Mouse (Mus musculus): ENCODE results near the gene Erc2. TPM values are rescaled to one million over a fixed set of nuclear protein-coding genes. Genes with fewer than 3 reads are reported as not detected.

The Erc2 gene
- polyA plus RNA-seq, 2 experiments from 2014 or later = 0.56 TPM; not detected in 1

GRCm38 (mm10) chr14:27948391-27948790, 326.2 kb downstream of the Erc2 start:
- no peak for ATAC-seq

GRCm38 (mm10) chr14:27953814-27954213, 331.6 kb downstream of the Erc2 start:
- no peak for ATAC-seq

DNA sequence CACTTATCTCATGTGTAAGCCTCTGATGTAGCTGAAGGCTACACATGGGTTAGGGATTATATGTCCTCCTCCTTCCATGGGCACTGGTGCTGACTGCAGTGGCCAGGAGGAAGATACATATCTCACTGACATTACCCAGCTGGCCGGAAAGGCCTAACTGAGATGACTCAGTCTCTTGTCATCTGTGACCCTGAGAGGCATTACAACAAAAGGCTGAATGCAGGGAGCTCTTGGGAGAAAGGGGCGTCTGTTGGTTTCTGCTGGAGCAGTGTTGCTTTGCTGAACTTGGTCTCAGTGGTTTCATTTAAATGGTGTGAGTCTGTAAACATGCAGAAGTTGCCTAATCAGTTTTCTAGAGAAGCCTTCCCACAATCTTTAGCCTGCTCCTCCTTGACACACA, 334.6 kb downstream of the Erc2 start:
- no peak for ATAC-seq

GRCm38 (mm10) chr14:27973701-27974100, 351.5 kb downstream of the Erc2 start:
- ATAC-seq = no peak

- no peak for ATAC-seq
Observed at GRCm38 (mm10) chr14:27975661-27976060, 353.4 kb downstream of the Erc2 start.

DNA sequence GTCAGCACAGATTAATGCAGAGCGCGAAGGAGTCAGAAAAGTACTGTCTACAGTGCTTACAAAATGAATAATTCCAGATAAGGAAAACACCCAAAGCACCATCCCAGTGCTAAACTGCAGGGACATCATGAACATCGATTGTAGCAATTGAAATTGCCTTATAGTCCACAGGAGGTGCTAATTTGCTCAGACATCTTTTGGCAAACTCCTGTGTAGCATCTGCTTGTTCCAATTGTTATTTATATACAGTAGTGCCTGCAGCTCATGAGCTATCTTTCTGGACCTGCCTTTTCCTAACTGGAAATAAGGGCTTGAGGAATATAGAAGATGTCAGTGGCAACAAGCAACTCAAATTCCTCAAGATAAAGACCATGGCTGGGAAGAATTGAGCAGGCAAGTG, 362.5 kb downstream of the Erc2 start:
- no peak for ATAC-seq

- ATAC-seq = no peak
Observed at GRCm38 (mm10) chr14:27985201-27985600, 363.0 kb downstream of the Erc2 start.

DNA sequence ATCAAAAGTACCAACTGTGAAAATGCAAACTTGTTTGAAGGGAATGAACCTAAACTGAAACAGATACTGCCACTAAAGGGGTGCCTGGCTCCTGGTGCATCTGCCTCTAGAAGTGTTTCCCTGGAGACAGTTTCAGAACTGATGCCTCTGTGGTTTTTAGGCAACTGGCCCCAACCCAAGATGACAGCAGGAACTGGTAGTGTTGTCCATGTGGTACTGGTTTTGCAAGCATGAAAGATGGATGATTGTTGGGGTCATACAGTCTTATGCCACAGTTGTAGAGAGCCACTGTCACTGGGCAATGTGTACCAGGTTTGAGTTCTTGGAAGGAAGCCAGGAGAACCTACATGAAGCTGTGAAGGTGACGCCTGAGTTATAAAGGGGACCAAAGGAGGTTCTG, 365.2 kb downstream of the Erc2 start:
- ATAC-seq = no peak

- ATAC-seq = no peak
Observed at GRCm38 (mm10) chr14:27998551-27998950, 376.3 kb downstream of the Erc2 start.

DNA sequence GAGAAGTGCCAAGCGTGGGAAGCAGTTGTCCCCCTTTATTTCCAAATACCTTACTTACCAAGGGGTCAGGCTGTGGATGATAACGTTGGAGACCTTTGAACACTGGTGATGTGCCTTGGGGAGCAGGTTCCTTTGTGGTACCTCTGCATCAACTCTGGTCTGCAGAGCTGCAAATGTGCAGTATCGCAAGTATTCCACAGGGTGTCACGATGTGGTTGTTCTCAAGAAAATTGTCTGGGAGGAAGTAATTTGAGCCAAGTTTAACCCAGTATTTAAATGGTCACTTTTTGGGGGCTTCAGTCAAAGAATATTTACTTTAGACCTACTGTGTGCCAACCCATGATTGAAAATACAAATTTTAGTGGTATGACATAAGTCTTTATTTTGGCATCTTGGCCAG, 381.8 kb downstream of the Erc2 start:
- ATAC-seq = no peak

DNA sequence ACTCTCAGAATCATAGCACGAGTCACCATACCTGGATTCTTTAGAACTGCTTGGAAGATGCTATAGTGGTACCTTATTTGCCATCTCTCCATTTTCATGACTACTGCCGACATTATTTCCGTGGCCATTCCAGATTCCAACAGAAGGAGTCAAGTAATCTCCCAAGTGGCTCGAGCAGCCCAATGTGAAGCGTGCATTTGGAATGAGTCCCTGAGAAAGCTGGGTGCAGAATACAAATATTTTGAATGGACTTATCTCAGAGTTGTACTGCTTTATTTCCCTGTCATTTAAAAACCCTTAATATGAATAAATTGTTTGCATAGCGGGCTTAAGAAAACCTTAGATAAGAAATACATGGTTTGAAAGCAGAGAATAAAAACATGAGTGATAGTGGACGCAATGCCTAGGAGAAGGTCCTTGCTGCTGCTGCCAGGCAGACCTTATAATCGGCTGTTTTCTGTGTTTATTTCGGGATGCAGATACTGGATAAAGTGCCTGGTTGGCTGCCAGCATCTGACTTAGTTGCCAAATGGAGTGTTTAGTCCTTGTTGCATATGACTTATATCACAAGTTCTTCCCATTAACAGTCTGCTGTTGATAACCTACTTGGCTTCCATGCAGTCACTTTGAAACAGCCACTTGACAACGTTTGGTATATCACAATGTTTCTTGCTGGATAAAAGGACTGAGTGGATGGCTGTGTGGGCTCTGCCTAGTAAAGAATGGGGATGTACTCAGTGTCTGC, 388.5 kb downstream of the Erc2 start:
- no peak for ATAC-seq

DNA sequence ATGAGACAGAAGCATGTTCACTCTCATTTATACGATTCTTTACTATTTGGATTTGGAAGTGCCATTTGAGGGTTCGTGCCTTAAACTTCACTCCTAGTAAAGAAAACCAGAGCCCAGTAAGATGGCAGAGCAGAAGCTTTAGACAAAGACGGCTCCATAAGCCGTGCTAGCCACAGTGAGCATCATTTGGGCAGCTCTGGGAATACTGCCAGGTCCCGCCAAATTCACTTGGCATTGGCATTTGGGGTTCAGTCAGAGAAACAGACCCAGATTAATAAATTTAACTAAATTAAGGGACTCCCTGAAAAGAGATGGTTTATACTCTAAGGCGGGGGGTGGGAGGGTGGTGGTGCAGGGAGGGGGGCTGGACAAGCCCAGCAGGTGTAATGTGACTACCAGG, 401.0 kb downstream of the Erc2 start:
- no peak for ATAC-seq

DNA sequence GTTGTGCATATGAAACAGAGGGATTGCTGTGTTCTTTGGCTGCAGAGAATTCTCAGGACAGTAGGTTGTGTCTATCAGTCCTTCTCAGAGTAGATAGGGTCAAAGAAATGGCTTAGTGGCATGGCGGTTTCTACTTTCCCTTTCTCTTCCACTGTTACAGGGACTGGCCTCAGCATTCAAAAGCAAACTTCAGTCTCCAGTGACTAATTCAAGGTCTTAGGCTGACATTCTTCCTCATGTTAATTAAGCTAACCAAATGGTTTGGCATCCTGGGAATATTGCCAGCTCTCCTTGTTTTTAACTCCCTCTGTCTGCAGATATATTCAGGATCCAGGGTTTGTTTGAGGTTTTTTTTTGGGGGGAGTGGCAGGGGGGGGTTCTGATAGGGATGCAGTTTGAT, 408.6 kb downstream of the Erc2 start:
- no peak for ATAC-seq

DNA sequence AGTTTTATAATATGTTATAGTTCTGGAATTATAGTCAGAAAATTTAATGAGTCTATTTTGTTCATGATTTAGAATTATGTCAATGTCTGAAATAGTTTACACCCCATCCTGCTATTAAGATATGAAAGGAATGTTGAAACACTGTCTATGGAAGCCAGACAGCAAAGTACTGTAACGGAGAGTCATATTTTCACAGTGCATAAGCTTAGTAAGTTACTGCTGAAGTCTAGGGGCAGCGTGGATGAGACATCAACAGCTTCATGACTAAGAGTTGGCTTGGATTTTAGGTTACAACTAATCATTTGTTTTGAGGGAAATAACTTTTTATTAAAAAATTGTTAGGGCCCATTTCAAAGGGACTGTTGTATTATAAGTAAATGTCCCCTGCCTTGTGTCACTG, 412.8 kb downstream of the Erc2 start:
- no peak for ATAC-seq

- no peak for ATAC-seq
Observed at GRCm38 (mm10) chr14:28043095-28043494, 420.9 kb downstream of the Erc2 start.

GRCm38 (mm10) chr14:28051646-28052045, 429.4 kb downstream of the Erc2 start:
- ATAC-seq = no peak

DNA sequence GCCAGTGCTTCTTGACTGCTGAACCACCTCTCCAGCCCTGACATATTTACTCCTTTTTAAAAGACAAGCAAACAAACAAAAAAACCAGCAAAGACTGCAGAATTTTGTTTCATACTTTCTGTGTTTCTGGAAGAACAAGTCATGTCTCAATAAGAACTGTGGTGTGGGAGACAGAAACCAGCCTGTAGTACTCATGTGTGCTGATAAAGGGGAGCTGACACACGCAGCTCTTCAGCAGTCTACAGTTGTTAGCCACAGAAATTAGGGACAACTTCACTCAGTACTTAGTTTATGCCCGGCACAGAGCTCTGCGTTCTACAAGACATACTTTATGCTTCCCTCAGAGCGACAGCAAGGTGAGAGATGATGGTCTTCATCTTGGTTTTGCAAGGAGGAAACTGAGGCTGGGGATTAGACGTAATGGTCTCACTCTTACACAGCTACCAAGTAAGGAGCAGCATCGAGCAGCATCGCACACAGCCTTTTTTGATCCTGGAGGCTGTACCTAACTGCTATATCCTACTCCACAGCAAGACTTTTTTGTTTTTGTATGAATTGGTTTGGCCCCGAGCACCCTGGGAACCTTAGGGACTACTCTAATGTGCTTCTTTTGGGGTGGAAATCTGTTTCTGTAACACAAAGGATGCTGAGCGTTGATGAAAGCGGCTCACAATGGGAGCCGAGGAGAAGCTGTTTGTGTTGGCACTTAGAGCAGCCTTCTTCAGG, 435.1 kb downstream of the Erc2 start:
- no peak for ATAC-seq

- no peak for ATAC-seq
Observed at GRCm38 (mm10) chr14:28057885-28058860, 435.9 kb downstream of the Erc2 start.

- ATAC-seq = no peak
Observed at GRCm38 (mm10) chr14:28060891-28061290, 438.7 kb downstream of the Erc2 start.

DNA sequence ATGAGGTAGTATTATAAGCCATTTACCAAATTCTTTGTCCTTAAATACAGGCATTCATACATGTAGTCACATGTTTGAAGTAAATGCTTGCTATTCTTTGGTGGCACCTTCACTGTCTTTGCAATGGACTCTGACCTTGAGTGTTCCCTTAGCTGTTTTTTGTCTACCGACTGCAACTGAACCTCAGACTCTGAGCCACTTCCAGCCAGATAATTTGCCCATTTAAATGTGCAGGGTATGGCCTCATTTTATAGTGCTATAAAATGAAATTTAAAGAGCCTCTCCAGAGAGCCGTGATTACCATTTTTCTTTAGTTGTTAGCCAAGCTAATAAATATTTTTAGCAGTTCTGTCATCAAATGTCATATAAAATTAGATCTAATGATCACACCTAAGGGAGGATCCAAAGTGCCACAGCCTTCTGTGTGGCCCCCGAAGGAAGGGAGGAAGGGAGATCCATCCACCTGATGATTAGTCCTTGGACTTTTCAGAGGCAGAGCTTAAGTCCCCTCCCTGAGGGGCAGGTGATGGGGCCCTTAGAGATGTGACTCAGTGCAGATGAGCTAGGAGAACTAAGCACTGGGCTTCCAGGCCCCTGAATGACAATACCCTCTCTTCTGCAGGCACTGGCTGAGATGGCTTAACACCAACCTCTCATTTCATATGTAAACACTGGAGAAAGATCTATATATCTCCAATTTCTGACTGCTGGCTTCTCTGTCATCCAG, 439.6 kb downstream of the Erc2 start:
- ATAC-seq = no peak

GRCm38 (mm10) chr14:28068021-28068420, 445.8 kb downstream of the Erc2 start:
- no peak for ATAC-seq

- no peak for ATAC-seq
Observed at GRCm38 (mm10) chr14:28069826-28070225, 447.6 kb downstream of the Erc2 start.
